Mouse (Mus musculus): ENCODE results near the gene Olfr1314. TPM values are rescaled to one million over a fixed set of nuclear protein-coding genes. Genes with fewer than 3 reads are reported as not detected.

Olfr1314 gene
- 1.6 and 2.3 TPM in 2 replicates for polyA plus RNA-seq (2011; ENCODE audit: insufficient read length, low read depth, missing spikeins)

DNA sequence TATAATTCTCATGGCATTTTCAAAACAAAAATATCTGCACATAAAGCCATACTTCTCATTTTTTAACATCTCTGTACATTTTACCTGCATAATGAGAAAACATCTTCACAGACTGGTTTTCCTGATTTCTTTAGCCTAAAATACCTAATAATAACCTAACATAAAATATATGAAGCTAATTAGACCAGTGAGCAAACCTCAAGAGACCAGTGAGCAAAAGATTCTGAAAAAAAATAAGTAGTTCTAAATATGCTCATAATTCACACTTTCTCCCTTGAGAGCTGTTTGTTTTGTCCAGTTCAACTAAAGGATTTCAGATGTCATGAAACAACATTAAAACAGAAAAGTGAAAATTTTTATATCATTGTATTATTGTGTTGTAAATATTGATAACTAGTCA is at the start of gene Olfr1314:
Gene Olfr1314, minus strand, starts transcription at position 101 of the 400 bp plus-strand sequence.
- Histone ChIP-seq H3K4me1 (ENCODE audit: control insufficient read depth, insufficient read depth, low read length) (no peaks in the 10 kb centered on the region), H3K4me3 (ENCODE audit: insufficient read depth, low read length) (no peak within 1 kb of the TSS), H3K27ac (ENCODE audit: insufficient read depth, low read length) (no peak within 1 kb of the TSS)
- TF ChIP-seq CTCF (IDR thresholded peaks at IDR 0.05; ENCODE audit: borderline replicate concordance, insufficient read depth, low read length) (no peak), POLR2A (IDR thresholded peaks at IDR 0.05; ENCODE audit: low read depth, low read length) (no peak)

DNA sequence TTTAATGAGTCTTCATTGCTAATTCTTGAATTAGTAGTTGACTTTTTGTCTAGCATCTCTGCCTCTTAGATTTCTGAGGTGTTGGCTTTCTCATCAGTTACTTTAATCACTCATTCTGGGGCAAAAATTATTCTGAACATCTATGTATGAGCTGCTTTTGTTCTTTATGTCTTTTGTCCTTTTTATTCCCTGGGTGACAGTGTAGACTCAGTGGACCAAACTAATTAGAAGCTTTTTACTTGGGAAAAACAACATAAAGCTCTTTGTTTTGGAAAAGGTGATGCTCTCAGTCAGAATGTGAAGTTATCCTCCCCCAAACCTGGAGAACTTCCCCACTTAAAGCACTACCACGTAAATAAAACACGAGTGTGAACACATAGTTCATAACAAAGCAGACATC is 43.4 kb upstream of the Olfr1314 start, which contains the start of gene Olfr1317:
Gene Olfr1317, plus strand, starts transcription at position 301 of the 400 bp plus-strand sequence.
- Histone ChIP-seq H3K4me1 (ENCODE audit: control insufficient read depth, insufficient read depth, low read length) (no peaks in the 10 kb centered on the region), H3K27ac (ENCODE audit: insufficient read depth, low read length) (no peak within 1 kb of the TSS), H3K4me3 (ENCODE audit: insufficient read depth, low read length) (no peak within 1 kb of the TSS)
- no peak for TF ChIP-seq CTCF (IDR thresholded peaks at IDR 0.05; ENCODE audit: borderline replicate concordance, insufficient read depth, low read length)
- TF ChIP-seq POLR2A (IDR thresholded peaks at IDR 0.05; ENCODE audit: low read depth, low read length) = no peak

DNA sequence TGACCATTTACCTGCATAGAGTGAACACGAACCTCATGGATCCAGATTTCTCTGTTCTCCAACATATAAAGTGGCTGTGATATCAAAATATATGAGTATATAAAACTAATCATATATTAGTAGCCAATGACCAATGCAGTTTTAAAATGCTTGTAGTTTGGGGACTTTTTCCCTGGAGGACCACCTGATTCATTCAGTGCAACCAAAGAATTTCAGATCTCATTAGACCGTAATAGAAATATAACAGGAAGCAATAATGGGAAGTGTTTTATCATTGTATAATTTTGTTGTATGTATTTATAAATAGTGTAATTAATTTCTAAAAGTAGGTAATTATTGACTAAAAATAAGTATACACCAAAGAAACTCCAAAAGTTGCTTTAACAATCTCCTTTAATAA is 38.3 kb upstream of the Olfr1314 start, which contains the start of gene Olfr1316:
Gene Olfr1316, minus strand, starts transcription at position 101 of the 400 bp plus-strand sequence.
- Histone ChIP-seq H3K4me3 (ENCODE audit: insufficient read depth, low read length) (no peak within 1 kb of the TSS), H3K4me1 (ENCODE audit: control insufficient read depth, insufficient read depth, low read length) (no peaks in the 10 kb centered on the region), H3K27ac (ENCODE audit: insufficient read depth, low read length) (no peak within 1 kb of the TSS)
- TF ChIP-seq POLR2A (IDR thresholded peaks at IDR 0.05; ENCODE audit: low read depth, low read length) (no peak), CTCF (IDR thresholded peaks at IDR 0.05; ENCODE audit: borderline replicate concordance, insufficient read depth, low read length) (no peak)

DNA sequence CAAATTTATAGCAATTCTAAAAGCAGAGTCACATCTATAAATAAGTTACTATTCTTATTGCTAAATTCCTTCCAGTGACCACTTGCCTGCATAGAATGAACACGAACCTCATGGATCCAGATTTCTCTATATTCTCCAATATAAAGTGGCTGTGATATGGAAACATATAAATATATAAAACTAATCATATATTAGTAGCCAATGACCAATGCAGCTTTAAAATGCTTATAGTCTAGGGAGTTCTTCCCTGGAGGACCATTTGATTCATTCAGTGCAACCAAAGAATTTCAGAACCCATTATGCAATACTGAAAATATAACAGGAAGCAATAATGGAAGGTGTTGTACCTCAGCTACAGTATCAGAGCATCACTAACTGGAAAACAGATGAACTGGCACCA is 18.8 kb upstream of the Olfr1314 start, which contains the start of gene Olfr1315-ps1:
Gene Olfr1315-ps1, minus strand, starts transcription at position 101 of the 400 bp plus-strand sequence.
- Histone ChIP-seq H3K4me1 (ENCODE audit: control insufficient read depth, insufficient read depth, low read length) (no peaks in the 10 kb centered on the region), H3K4me3 (ENCODE audit: insufficient read depth, low read length) (no peak within 1 kb of the TSS), H3K27ac (ENCODE audit: insufficient read depth, low read length) (no peak within 1 kb of the TSS)
- TF ChIP-seq CTCF (IDR thresholded peaks at IDR 0.05; ENCODE audit: borderline replicate concordance, insufficient read depth, low read length) (no peak), POLR2A (IDR thresholded peaks at IDR 0.05; ENCODE audit: low read depth, low read length) (no peak)

DNA sequence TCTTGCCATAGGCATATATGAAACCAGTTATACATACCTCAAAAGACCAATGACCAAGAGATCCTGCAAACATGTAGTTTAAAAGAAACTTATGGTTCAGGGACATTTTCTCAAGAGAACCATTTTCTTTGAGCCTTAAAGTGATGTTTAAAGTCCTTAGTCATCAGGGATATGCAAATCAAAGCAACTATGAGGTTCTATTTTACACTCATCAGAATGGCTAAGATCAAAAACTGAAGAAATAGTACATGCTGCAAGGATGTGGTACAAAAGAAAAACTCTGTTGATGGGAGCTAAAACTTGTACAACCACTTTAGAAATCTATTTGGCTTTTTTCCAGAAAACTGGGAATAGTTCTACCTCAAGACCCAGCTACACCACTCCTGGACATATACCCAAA is 18.8 kb downstream of the Olfr1314 start, which contains the start of gene Olfr1313:
Gene Olfr1313, minus strand, starts transcription at position 101 of the 400 bp plus-strand sequence.
- H3K4me1 ChIP-seq (ENCODE audit: control insufficient read depth, insufficient read depth, low read length) = no peaks in the 10 kb centered on the region
- no peak for TF ChIP-seq POLR2A (IDR thresholded peaks at IDR 0.05; ENCODE audit: low read depth, low read length)
- no peak for TF ChIP-seq CTCF (IDR thresholded peaks at IDR 0.05; ENCODE audit: borderline replicate concordance, insufficient read depth, low read length)
- no peak within 1 kb of the TSS for H3K4me3 ChIP-seq (ENCODE audit: insufficient read depth, low read length)
- H3K27ac ChIP-seq (ENCODE audit: insufficient read depth, low read length) = no peak within 1 kb of the TSS

DNA sequence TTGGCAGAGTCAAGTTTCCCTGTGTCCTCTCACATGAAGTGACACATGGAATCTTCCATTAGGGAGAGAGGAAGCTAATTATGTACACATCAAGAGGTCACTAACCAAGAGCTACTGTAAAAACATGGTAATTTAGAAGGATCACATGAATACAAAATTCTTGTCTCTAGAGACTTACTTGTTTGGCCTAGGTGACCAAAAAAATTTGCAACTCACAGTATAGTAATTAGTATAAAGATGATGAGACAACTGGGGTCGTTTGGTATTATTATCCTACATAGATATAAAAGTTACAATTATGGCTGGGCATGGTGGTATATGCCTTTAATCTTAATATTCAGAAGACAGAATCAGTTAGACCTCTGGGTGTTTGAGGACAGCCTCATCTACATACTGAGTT is 46.4 kb downstream of the Olfr1314 start, which contains the start of gene Olfr1312:
Gene Olfr1312, minus strand, starts transcription at position 101 of the 400 bp plus-strand sequence.
- Histone ChIP-seq H3K4me3 (ENCODE audit: insufficient read depth, low read length) (no peak within 1 kb of the TSS), H3K4me1 (ENCODE audit: control insufficient read depth, insufficient read depth, low read length) (no peaks in the 10 kb centered on the region), H3K27ac (ENCODE audit: insufficient read depth, low read length) (no peak within 1 kb of the TSS)
- no peak for TF ChIP-seq POLR2A (IDR thresholded peaks at IDR 0.05; ENCODE audit: low read depth, low read length)
- TF ChIP-seq CTCF (IDR thresholded peaks at IDR 0.05; ENCODE audit: borderline replicate concordance, insufficient read depth, low read length) = no peak

Other genes with a start within 250 kb of the Olfr1314 start
- not detected in 2 replicates for gene Olfr1305, start 219.6 kb downstream of the Olfr1314 start, polyA plus RNA-seq (2011; ENCODE audit: insufficient read length, low read depth, missing spikeins)
- not detected in 2 replicates for gene Olfr1306, start 180.5 kb downstream of the Olfr1314 start, polyA plus RNA-seq (2011; ENCODE audit: insufficient read length, low read depth, missing spikeins)
- 0.03 TPM in 1 of 2 replicates, not detected in the other for gene Olfr1307, start 147.3 kb downstream of the Olfr1314 start, polyA plus RNA-seq (2011; ENCODE audit: insufficient read length, low read depth, missing spikeins)
- gene Olfr1308, start 131.8 kb downstream of the Olfr1314 start, polyA plus RNA-seq (2011; ENCODE audit: insufficient read length, low read depth, missing spikeins) = not detected in 2 replicates
- gene Olfr1309, start 106.5 kb downstream of the Olfr1314 start, polyA plus RNA-seq (2011; ENCODE audit: insufficient read length, low read depth, missing spikeins) = 0.12 and 0.56 TPM in 2 replicates
- 0.48 and 0.51 TPM in 2 replicates for gene Olfr1310, start 84.1 kb downstream of the Olfr1314 start, polyA plus RNA-seq (2011; ENCODE audit: insufficient read length, low read depth, missing spikeins)
- not detected in 2 replicates for gene Olfr1311, start 72.4 kb downstream of the Olfr1314 start, polyA plus RNA-seq (2011; ENCODE audit: insufficient read length, low read depth, missing spikeins)
- gene Olfr1312, start 46.5 kb downstream of the Olfr1314 start, polyA plus RNA-seq (2011; ENCODE audit: insufficient read length, low read depth, missing spikeins) = 0.15 and 0.39 TPM in 2 replicates
- 0.37 and 0.39 TPM in 2 replicates for gene Olfr1313, start 18.9 kb downstream of the Olfr1314 start, polyA plus RNA-seq (2011; ENCODE audit: insufficient read length, low read depth, missing spikeins)
- gene Olfr1315-ps1, start 18.7 kb upstream of the Olfr1314 start, polyA plus RNA-seq (2011; ENCODE audit: insufficient read length, low read depth, missing spikeins) = 1.2 and 1.8 TPM in 2 replicates
- 1.3 and 1.9 TPM in 2 replicates for gene Olfr1316, start 38.2 kb upstream of the Olfr1314 start, polyA plus RNA-seq (2011; ENCODE audit: insufficient read length, low read depth, missing spikeins)
- not detected in 2 replicates for gene Olfr1317, start 43.5 kb upstream of the Olfr1314 start, polyA plus RNA-seq (2011; ENCODE audit: insufficient read length, low read depth, missing spikeins)
- not detected in 2 replicates for gene Olfr1318, start 57.4 kb upstream of the Olfr1314 start, polyA plus RNA-seq (2011; ENCODE audit: insufficient read length, low read depth, missing spikeins)
- 21.6 and 25.3 TPM in 2 replicates for gene Lpcat4, start 142.7 kb upstream of the Olfr1314 start, polyA plus RNA-seq (2011; ENCODE audit: insufficient read length, low read depth, missing spikeins)
- not detected in 2 replicates for gene Nutm1, start 162.5 kb upstream of the Olfr1314 start, polyA plus RNA-seq (2011; ENCODE audit: insufficient read length, low read depth, missing spikeins)
- 70.7 and 79.5 TPM in 2 replicates for gene Nop10, start 165.1 kb upstream of the Olfr1314 start, polyA plus RNA-seq (2011; ENCODE audit: insufficient read length, low read depth, missing spikeins)
- 27.9 and 29.2 TPM in 2 replicates for gene Slc12a6, start 169.0 kb upstream of the Olfr1314 start, polyA plus RNA-seq (2011; ENCODE audit: insufficient read length, low read depth, missing spikeins)
- not detected in 2 replicates for gene Gm21985, start 169.5 kb upstream of the Olfr1314 start, polyA plus RNA-seq (2011; ENCODE audit: insufficient read length, low read depth, missing spikeins)